Mouse (Mus musculus): ENCODE data around the gene Il17rd. TPM values are rescaled to one million over a fixed set of nuclear protein-coding genes. Genes with fewer than 3 reads are reported as not detected.
A peak's percentile ranks its signal among the peaks of the same experiment; 100 is the strongest.

Gene Il17rd
- 1 to 10 TPM; 3.7 to 4.1 TPM for total RNA-seq (2021)
- long read RNA-seq, experiment 1, partial matches to known transcripts = 0 of 2 reads
- long read RNA-seq, experiment 1, other reads (novel, unspliced or antisense) = 2 of 2 reads
- long read RNA-seq, experiment 2, partial matches to known transcripts = 0 of 1 reads
- long read RNA-seq, experiment 2, other reads (novel, unspliced or antisense) = 1 of 1 reads

- DNase-seq = peak; percentile 95 to 97
These were observed at the start of gene Il17rd for GRCm38 (mm10) chr14:27038783-27039182. Gene Il17rd (plus strand): TSS chr14:27038941.

GRCm38 (mm10) chr14:26991622-26992021 lies 47.1 kb upstream of the Il17rd start:
- DNase-seq = no peak

- peak in 1 of 2 experiments; percentile 8 for DNase-seq
These were observed 45.3 kb upstream of the Il17rd start for GRCm38 (mm10) chr14:26993427-26993826.

- peak; percentile 42 to 58 for DNase-seq
These were observed 44.5 kb upstream of the Il17rd start, which contains the start of gene Hesx1 for GRCm38 (mm10) chr14:26994211-26994741. Gene Hesx1 (plus strand): TSS chr14:26994416.

GRCm38 (mm10) chr14:26996257-26996656 lies 42.5 kb upstream of the Il17rd start:
- DNase-seq = no peak

- no peak for DNase-seq
These were observed 38.4 kb upstream of the Il17rd start for GRCm38 (mm10) chr14:27000386-27000785.

- no peak for DNase-seq
These were observed 33.8 kb upstream of the Il17rd start for GRCm38 (mm10) chr14:27004906-27005305.

GRCm38 (mm10) chr14:27005937-27006336 lies 32.8 kb upstream of the Il17rd start:
- no peak for DNase-seq

- no peak for DNase-seq
These were observed 27.2 kb upstream of the Il17rd start for GRCm38 (mm10) chr14:27011561-27011960.

- no peak for DNase-seq
These were observed 25.1 kb upstream of the Il17rd start for GRCm38 (mm10) chr14:27013658-27014057.

GRCm38 (mm10) chr14:27017936-27018335 lies 20.8 kb upstream of the Il17rd start:
- DNase-seq = no peak

- peak in 1 of 2 experiments; percentile 37 for DNase-seq
These were observed 18.9 kb upstream of the Il17rd start for GRCm38 (mm10) chr14:27019850-27020249.

- DNase-seq = peak; percentile 21 to 72
These were observed 15.9 kb upstream of the Il17rd start for GRCm38 (mm10) chr14:27022876-27023275.

- DNase-seq = no peak
These were observed 14.1 kb upstream of the Il17rd start for GRCm38 (mm10) chr14:27024664-27025063.

- peak; percentile 63 to 72 for DNase-seq
These were observed 9.0 kb upstream of the Il17rd start for GRCm38 (mm10) chr14:27029771-27030173.

GRCm38 (mm10) chr14:27031142-27031541 lies 7.6 kb upstream of the Il17rd start:
- DNase-seq = peak; percentile 72 to 94

- no peak for DNase-seq
These were observed 1.2 kb upstream of the Il17rd start for GRCm38 (mm10) chr14:27037513-27037912.

GRCm38 (mm10) chr14:27039281-27040248 lies 824 bp downstream of the Il17rd start:
- peak; percentile 60 to 68 for DNase-seq

GRCm38 (mm10) chr14:27040451-27040850 lies 1.7 kb downstream of the Il17rd start:
- no peak for DNase-seq

GRCm38 (mm10) chr14:27042280-27042983 lies 3.7 kb downstream of the Il17rd start:
- no peak for DNase-seq

- DNase-seq = peak; percentile 29 to 51
These were observed 4.7 kb downstream of the Il17rd start for GRCm38 (mm10) chr14:27043416-27043815.

Data from heart, adult 18-20 months (tissue).